Mouse (Mus musculus) right cerebral cortex, postnatal 10 days (tissue): ENCODE data around the gene Ptprg.

Experiments
- DNase-seq, 2 experiments: peaks; one replicate each; pipeline ENCODE4 v3.0.0; 2021; ENCODE audit warnings: low spot score in 2 of 2

The Ptprg gene

DNA sequence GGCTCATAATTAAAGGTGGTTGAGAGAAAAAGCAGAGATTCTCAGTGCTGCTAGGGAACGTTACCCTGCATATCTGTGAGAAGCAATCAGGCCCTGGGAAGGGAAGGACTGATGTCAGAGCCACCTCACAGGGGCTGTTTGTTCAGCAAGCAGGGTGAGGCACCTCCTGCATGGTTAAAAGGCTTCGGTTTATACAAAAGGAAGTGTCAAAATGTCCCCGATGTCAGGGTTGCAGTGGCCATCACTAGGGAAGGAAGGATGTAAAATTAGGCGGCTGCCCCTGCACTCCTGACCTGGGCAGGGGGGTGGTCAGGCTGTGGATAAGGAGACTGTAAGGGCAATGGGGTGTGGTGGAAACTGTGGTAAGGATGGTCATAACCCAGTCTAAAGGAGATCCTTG lies 583.2 kb downstream of the Ptprg start:
- DNase-seq = no peak

GRCm38 (mm10) chr14:12139643-12140481 lies 586.5 kb downstream of the Ptprg start:
- DNase-seq = peak; percentile 64 to 67

DNA sequence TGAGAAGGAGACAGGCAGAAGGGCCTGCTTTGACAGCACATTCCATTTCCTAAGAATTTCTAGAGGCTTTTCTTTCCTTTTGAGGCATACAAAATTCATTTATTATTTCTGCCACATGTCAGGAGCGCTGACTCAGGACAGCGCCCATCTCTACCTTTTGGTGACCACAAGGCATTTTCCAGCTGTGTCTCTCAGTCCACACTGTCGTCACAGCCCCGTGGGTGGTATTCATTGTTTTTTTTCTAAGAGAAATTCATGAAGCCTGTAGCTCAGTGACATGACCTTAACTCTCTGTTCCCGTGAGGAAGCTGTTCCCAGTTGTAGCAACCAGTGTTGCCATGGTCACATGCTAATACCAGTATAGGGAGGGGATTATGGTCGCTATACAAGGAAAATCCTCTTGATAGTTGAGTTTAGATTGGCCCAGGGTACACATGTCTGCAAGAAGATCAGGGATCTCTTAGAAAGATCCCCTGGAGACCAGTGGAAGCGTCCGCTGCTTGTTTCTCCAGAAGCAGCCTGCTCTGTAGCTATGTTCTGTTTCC lies 590.7 kb downstream of the Ptprg start:
- DNase-seq = no peak

DNA sequence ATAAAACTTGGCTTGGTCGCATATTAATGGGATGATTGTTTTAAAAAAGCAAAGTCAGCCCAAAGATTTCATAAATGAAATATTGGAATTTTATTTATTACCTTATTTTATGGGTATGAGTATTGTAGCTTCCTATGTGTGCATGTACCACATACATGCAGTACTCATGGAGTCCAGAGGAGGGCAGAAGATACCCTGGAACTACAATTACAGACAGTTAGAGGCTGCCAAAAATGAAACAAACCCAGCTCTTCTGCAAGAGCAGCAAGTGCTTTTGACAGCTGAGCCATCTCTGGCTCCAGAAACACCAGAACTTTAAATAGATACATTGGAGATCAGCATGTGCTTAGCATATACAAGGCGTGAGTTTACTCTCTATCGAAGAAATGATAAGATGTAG lies 592.6 kb downstream of the Ptprg start:
- DNase-seq = peak in 1 of 2 experiments; percentile 59

DNA sequence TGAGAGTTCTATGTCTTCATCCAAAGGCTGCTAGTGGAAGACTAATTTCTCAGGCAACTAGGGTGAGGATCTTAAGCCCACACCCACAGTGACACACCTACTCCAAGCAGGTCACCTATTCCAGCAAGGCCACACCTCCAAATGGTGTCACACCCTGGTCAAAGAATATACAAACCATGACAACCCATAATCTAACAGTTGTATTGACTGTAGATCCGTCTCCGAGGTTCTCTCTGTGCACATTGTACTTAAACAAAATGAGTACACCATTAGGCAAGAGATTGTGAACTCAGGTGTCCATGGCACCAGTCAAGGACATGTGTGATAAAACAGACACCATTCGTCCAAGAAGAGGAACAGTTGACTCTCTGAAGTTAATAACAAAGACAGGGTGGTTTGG lies 596.2 kb downstream of the Ptprg start:
- no peak for DNase-seq

DNA sequence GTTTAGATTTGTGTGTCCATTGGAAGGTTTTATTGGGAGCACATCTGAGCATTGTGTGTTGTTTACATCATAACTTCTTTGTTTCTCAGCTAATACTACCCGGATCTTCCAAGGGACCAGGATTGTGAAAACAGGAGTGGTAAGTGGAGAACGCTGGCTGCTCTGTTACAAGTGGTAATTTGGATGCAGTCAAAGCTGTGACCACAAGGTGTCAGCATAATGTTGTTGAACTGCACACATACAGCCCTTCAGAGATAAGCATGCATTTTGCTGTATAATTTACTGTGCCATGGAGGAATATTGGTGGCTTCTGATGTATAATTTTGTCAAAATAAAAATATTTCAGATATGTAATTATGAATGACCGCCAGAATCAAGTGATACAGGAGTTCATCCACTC lies 598.6 kb downstream of the Ptprg start:
- DNase-seq = peak; percentile 83 to 86

- DNase-seq = no peak
Measured at GRCm38 (mm10) chr14:12152748-12153147, 599.4 kb downstream of the Ptprg start.

GRCm38 (mm10) chr14:12153599-12153998 lies 600.3 kb downstream of the Ptprg start:
- no peak for DNase-seq

GRCm38 (mm10) chr14:12161738-12162310 lies 608.5 kb downstream of the Ptprg start:
- DNase-seq = peak in 1 of 2 experiments; percentile 68

DNA sequence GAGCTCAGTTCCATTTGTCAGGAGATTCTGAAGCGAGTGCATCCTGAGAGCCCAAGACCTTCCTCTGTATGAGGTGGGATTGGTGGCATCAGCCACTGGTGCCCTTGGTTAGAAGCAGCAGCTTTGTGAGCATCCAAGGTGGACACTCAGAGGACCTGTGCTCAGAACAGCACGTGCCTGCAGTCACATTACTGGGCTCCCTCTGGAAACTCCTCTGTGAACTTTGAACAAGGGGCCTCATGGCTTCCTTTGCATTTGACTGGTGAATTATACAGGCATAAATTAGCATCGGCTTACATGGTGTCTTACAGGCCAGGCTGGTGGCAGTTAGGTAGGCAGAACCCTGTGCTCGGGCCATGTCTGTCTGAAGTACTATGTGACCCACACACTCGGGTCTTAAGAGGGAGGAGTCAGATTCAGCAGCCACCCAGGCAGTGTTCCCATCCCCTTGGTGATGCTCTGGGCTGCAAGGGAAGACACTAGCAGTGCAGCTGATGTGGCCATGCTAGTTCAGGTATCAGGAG lies 609.1 kb downstream of the Ptprg start:
- no peak for DNase-seq

GRCm38 (mm10) chr14:12163196-12163595 lies 609.9 kb downstream of the Ptprg start:
- DNase-seq = peak; percentile 54 to 57

GRCm38 (mm10) chr14:12167215-12167614 lies 613.9 kb downstream of the Ptprg start:
- DNase-seq = no peak

DNA sequence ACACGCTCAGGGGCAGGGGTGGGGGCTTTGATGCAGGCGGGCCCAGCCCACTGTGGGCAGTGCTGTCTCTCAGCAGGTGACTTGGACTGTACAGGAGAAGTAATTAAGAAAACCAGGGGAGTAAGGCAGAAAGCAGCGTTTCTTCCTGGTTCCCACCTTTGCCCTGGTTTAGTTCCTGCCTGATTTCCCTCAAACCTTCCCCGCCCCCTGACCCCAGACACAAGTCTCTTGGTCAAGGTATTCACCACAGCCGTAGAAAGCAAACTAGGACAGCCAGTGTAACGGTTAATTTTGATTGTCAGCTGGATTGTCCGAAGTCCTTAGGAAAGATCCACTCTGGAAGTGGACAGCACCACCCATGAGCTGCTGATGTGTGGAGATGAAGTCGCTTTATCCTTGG lies 614.3 kb downstream of the Ptprg start:
- DNase-seq = no peak

DNA sequence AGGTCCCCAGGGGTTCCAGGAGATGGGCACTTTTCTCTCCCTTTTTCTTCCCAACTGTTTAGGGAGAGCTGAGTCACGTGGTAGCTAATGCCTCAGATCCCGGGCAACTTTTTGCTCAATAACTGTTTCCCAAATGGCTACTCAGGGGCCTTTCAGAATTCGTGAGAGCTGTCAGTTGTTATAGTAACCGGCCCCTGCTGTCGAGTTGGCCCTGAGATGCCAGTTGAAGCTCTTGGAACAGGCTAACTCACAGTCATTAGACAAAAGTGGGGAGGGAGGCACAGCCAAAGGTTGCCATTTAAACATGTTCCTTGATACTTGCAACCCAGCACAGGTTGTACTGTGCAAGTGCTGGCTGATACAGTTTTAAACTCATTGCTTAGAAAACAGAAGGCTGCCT lies 624.1 kb downstream of the Ptprg start:
- DNase-seq = peak; percentile 57 to 72

DNA sequence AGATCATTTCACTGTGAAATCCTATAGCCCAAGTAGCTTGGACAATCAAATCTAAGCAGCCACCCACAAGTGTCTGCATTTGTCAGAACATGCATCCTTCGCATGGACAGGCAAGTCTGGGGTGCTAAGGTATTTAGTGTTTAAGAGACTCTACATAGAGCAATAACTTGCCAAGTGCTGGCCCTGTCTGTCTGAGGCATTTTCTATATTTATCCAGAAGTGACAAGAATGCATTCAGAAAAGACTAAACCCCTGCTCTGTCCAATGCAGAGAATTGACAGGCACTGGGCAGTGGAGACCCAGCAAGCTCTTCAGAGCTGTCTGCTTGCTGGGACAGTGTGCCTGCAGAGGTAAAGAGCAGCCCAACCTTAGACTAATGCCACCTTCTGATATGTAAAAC lies 625.3 kb downstream of the Ptprg start:
- DNase-seq = no peak

- DNase-seq = no peak
Measured at GRCm38 (mm10) chr14:12180116-12180515, 626.8 kb downstream of the Ptprg start.

GRCm38 (mm10) chr14:12185040-12185439 lies 631.7 kb downstream of the Ptprg start:
- DNase-seq = peak in 1 of 2 experiments; percentile 47

GRCm38 (mm10) chr14:12188352-12188751 lies 635.0 kb downstream of the Ptprg start:
- no peak for DNase-seq

- no peak for DNase-seq
Measured at GRCm38 (mm10) chr14:12189266-12189665, 635.9 kb downstream of the Ptprg start.

- peak; percentile 57 to 59 for DNase-seq
Measured at GRCm38 (mm10) chr14:12189717-12190600, 636.6 kb downstream of the Ptprg start.

DNA sequence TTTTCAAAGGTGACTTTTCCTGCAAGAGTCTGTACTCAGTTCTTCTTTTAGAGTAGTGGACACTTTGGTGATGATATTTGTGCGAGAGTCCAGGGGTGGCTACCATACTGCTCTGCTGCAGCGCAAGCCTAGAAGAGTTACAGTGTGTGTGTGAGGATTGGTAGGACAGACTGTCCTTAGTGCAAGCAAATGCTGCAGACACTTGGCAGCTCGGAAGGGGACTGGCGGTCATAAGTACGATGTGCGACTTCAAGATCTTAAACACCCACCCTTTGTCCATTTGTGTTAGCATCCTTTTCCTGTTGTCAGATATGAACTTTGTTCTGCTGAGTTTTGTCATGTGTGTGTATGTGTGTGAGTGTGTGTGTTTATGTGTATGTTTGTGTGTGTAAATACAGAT lies 637.7 kb downstream of the Ptprg start:
- DNase-seq = no peak

DNA sequence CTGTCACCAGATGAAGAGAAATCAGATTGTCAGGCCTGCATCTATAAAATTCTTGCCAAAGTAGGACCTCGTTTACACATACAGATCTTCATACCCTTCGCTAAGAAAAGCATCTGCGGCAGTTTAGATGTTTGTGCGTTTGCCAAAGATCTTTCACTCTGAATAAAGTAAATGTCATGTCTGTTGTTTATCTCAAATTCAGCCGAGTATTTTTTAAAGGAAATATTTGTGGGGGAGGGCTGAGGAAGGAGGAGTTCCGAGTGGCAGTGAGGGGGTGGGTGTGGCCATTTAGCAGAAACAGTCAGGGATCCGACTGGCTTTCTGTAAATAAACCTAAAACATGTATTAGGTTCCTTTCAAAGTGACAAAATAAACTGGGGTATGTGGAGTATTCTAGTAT lies 645.4 kb downstream of the Ptprg start:
- DNase-seq = no peak
